Mouse (Mus musculus): ENCODE data around the gene Pxylp1.

The Pxylp1 gene

GRCm38 (mm10) chr9:96823005-96823404, 69.5 kb downstream of the Pxylp1 start:
- no peak for DNase-seq (ENCODE audit: low spot score)

- no peak for DNase-seq (ENCODE audit: low spot score)
Observed at GRCm38 (mm10) chr9:96818822-96819481, 73.5 kb downstream of the Pxylp1 start.

GRCm38 (mm10) chr9:96818128-96818821, 74.2 kb downstream of the Pxylp1 start:
- DNase-seq (ENCODE audit: low spot score), result peak; percentile 57

- no peak for DNase-seq (ENCODE audit: low spot score)
Observed at GRCm38 (mm10) chr9:96811996-96812395, 80.5 kb downstream of the Pxylp1 start.

- DNase-seq (ENCODE audit: low spot score), result no peak
Observed at GRCm38 (mm10) chr9:96800131-96800825, 92.2 kb downstream of the Pxylp1 start.

- DNase-seq (ENCODE audit: low spot score), result peak; percentile 5
Observed at GRCm38 (mm10) chr9:96797311-96797710, 95.2 kb downstream of the Pxylp1 start.

GRCm38 (mm10) chr9:96795399-96795928, 97.0 kb downstream of the Pxylp1 start:
- DNase-seq (ENCODE audit: low spot score), result no peak

GRCm38 (mm10) chr9:96794601-96795000, 97.9 kb downstream of the Pxylp1 start:
- DNase-seq (ENCODE audit: low spot score), result no peak

- DNase-seq (ENCODE audit: low spot score), result no peak
Observed at GRCm38 (mm10) chr9:96792543-96792942, 99.9 kb downstream of the Pxylp1 start.

GRCm38 (mm10) chr9:96790389-96791007, 102.0 kb downstream of the Pxylp1 start:
- DNase-seq (ENCODE audit: low spot score), result no peak

- DNase-seq (ENCODE audit: low spot score), result no peak
Observed at GRCm38 (mm10) chr9:96789906-96790305, 102.6 kb downstream of the Pxylp1 start.

- no peak for DNase-seq (ENCODE audit: low spot score)
Observed at GRCm38 (mm10) chr9:96787797-96788196, 104.7 kb downstream of the Pxylp1 start.

GRCm38 (mm10) chr9:96785871-96786342, 106.6 kb downstream of the Pxylp1 start:
- peak; percentile 12 for DNase-seq (ENCODE audit: low spot score)

GRCm38 (mm10) chr9:96785187-96785586, 107.3 kb downstream of the Pxylp1 start:
- DNase-seq (ENCODE audit: low spot score), result no peak

GRCm38 (mm10) chr9:96783667-96784066, 108.8 kb downstream of the Pxylp1 start:
- DNase-seq (ENCODE audit: low spot score), result no peak

- DNase-seq (ENCODE audit: low spot score), result no peak
Observed at GRCm38 (mm10) chr9:96783258-96783657, 109.2 kb downstream of the Pxylp1 start.

- no peak for DNase-seq (ENCODE audit: low spot score)
Observed at GRCm38 (mm10) chr9:96782062-96782461, 110.4 kb downstream of the Pxylp1 start.
